10 mouse cellular contexts compared by ENCODE assay signal in the genomic region with DNA sequence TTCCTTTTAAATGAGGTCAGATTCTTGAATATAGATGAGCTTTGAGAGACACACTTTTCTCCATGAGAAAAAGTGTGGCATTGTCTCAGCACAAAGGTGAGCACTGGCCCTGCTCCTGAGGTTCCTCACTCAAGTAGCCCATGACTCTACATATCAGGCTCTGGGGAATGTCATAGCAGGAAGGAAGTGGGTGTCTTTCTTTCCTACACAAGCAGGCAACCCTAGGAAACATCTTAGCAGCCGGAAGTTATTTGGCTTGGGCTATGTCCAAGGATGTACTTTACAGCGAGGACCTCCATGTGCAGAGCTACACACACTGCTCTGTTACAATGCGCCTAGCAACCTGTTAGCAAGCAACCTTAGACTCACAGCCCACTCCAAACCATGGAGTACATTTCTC.
"Had no signal": no experiment of that assay in that cellular context is flagged by ENCODE, and none has a peak within 500 bp of the region (broad histone marks: within the 10 kb centered on the region; RNA-seq: fewer than 3 reads in every experiment).

No protein-coding gene starts in this region.

- ATAC-seq: liver, embryonic 12.5 days had no signal

- H3K27ac ChIP-seq: limb, embryonic 15.5 days; liver, embryonic 12.5 days; lung, embryonic 15.5 days; midbrain, embryonic 12.5 days had no signal

- H3K27me3 ChIP-seq: limb, embryonic 15.5 days; liver, embryonic 12.5 days; lung, embryonic 15.5 days; midbrain, embryonic 12.5 days; neural tube, embryonic 13.5 days had no signal

- H3K9me3 ChIP-seq: limb, embryonic 15.5 days; liver, embryonic 12.5 days; lung, embryonic 15.5 days; midbrain, embryonic 12.5 days; neural tube, embryonic 13.5 days had no signal

- DNase-seq: kidney, adult 8-10 months; kidney, postnatal 10 days; spleen, adult 18-20 months; thymus, adult 2 months; thymus, postnatal 36 days had no signal

- H3K36me3 ChIP-seq: limb, embryonic 15.5 days; liver, embryonic 12.5 days; lung, embryonic 15.5 days; midbrain, embryonic 12.5 days; neural tube, embryonic 13.5 days had no signal

- H3K4me2 ChIP-seq: limb, embryonic 15.5 days; liver, embryonic 12.5 days; lung, embryonic 15.5 days; midbrain, embryonic 12.5 days; neural tube, embryonic 13.5 days had no signal

- H3K9ac ChIP-seq: limb, embryonic 15.5 days; liver, embryonic 12.5 days; lung, embryonic 15.5 days; midbrain, embryonic 12.5 days; neural tube, embryonic 13.5 days had no signal

- H3K4me3 ChIP-seq: limb, embryonic 15.5 days; liver, embryonic 12.5 days; lung, embryonic 15.5 days; midbrain, embryonic 12.5 days; neural tube, embryonic 13.5 days had no signal

- H3K4me1 ChIP-seq: liver, embryonic 12.5 days; lung, embryonic 15.5 days; midbrain, embryonic 12.5 days had no signal
